Mouse (Mus musculus): ENCODE results near the gene Rassf8.

Rassf8 gene

DNA sequence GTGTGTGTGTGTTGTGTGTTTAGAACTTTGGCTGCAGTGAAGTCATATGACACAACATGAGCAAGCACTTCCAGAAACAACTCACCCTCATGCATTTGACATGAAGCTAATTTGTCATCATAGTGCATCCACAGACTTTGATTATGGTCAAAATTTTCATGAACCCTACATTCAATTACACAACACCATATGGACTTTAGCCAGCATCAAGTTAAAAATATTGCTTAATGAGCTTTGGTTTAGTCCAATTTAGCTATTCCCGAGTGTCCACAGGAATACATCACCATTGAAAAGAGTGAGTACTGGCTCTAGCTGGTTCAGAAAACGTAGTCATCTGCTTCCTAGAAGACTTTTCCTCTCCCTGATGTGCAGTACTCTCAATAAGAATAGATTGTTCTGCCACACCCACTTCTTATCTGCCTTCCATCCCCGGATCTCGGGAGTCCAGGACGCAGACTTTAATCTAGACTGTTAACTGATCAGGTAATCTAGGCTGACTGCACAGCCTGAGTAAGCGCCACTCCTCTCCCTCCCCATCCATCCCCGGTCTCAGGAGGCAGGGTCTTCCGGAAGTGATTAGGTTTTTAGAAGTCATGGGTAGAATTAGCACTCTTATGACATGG lies 33.7 kb downstream of the Rassf8 start:
- no peak for DNase-seq

GRCm38 (mm10) chr6:145781256-145781655 lies 34.7 kb downstream of the Rassf8 start:
- DNase-seq = peak; percentile 75

DNA sequence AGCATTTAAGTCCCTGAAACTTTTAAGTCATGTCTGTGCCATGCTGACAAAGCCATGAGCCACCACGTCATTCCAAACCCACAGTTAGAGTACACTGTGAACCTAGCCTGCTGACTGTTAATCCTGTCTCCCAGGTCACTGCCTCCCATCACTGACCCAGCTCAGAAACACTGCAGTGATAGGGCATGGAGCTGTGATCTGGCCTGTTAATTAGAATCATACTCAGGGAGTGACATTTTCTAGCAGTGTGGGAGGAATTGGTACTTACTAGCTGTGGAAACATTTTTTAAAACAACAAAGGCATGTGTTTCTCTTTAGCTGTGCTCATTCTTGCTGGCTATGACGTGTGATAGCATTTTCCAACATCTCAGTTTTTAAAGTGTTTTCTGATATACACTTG lies 35.4 kb downstream of the Rassf8 start:
- DNase-seq = no peak

DNA sequence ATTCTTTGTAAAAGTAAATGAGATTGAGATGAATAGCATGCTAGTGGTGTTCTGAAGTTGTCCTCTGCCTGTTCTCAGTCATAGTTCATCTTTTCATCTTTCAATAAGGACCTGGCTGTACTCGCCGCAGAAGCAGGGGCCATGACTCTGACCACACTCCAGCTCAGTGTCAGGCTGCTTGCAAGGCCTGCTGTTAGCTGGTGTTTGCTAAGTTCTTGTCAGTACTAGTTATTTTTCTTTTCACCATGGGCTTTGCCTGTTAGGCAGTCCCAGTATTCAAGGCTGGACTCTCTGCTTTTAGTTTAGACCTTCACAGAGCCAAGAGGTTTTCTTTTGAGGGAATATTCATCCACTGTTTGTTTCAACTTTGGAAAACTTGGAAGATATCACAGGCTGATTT lies 40.8 kb downstream of the Rassf8 start:
- no peak for DNase-seq

GRCm38 (mm10) chr6:145789738-145790137 lies 43.2 kb downstream of the Rassf8 start:
- DNase-seq = no peak

DNA sequence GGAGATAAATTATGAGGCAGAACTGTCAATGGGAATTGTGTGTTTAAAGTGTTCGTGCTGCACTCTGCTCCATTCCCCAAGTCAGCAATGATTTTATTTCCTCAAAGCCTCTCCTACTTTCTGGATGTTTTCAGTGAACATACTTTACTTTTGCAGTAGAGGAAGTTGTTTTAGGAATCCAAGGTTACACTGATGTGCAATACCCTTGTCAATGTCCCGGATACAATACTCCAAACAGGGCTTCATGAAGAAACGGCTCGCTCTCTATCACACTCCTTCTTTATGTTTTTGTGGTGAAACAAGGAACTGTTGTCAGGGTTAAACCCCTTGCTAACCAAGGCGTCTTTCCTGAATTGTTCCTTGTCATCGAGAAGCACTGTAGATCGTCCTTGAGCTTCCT lies 45.8 kb downstream of the Rassf8 start:
- DNase-seq = no peak

GRCm38 (mm10) chr6:145793109-145793593 lies 46.6 kb downstream of the Rassf8 start:
- DNase-seq = peak; percentile 77

- no peak for DNase-seq
Measured at GRCm38 (mm10) chr6:145794671-145795070, 48.1 kb downstream of the Rassf8 start.

DNA sequence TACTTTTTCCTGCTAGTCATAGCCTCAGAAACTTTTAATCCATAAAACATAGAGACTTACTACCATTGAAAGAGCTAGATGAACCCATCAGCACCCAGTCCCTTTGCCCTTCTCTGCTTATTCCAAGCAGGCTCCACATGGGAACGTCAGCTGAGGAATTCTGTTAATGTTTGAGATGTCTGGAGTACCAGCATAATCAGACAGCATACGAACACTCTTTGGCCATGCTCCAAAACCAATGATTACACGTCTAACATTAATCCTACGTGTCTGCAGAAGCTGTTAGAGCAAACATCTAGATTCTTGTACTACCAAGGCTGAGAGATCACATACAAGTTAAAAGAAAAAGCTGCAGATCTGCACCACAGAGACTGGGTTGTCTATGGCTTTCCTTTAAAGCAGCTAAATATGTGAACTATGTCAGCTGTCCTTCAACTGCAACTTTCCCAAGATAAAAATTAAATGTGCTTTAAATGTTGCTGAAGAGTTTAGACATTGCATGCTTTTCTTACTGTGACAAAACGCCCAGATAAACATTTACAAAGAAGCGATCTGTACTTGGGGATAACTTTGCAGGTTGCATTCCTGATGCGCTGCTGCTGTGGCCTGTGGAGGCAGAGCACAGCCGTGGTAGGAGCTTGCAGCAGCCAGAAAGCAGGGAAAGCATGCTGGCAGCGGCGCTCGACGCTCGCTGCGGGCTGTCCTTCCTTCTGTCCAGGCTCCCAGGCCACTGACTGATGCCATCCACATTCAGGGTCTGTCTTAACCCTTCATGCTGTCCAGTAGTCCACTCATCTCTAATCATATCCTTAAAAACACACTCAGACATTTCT lies 49.9 kb downstream of the Rassf8 start:
- DNase-seq = no peak

DNA sequence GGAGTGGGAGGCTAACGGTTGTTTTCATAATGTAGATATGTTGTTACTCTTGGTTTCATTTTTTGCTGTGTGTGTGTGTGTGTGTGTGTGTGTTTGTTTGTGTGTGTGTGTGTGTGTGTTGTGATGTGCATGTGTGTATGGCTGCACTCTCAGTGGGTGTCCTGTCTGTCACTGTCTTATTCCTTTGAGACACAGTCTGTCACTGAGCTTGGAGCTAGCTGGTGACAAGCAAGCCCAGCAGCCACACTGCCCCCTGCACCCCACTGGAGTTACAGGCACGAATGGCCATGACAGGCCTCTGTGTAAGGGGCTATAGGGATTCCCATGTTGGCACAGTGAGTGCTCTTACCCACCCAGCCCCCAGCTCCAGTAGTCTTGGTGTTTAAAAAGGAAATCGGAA lies 51.1 kb downstream of the Rassf8 start:
- no peak for DNase-seq

- DNase-seq = peak; percentile 41
Measured at GRCm38 (mm10) chr6:145801796-145802488, 55.4 kb downstream of the Rassf8 start.

DNA sequence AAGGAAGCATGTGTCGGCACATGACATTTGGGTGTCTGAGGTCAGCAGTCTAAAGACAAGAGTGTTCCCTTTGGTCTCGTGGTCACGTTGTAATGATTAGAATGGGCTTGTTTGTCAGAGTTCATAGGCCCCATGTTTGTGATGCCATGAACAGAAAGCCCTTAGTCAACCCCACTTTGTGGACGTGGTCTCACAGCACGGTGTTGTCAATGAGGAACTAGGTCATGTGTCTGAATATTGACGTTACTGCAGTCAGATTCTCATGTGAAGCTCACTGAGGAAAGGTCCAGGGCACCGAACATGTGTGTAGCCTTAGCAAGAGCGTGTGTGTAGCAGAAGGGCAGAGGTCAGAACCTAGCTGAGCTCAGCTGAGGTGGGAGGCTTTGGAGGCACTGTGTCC lies 56.3 kb downstream of the Rassf8 start:
- DNase-seq = no peak

DNA sequence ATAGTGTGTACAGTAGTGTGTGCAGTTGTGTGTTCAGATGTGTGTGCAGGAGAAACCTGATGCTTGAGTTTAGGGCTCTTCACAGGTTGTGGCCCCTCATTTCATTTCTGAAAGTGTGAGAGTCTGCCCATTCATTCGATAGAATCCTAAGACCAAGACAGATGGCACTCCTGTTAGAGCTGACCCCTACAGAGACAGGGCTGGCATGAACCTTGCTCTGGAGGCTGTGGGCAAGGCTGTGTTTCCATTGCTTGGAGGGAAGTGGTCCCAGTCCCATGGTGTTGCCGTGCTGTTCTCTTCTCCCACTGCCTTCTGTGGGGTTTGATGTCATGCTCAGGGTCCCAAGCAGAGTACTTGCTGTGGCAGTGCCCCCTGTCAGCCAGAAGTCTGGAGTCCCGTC lies 57.7 kb downstream of the Rassf8 start:
- DNase-seq = peak; percentile 66

DNA sequence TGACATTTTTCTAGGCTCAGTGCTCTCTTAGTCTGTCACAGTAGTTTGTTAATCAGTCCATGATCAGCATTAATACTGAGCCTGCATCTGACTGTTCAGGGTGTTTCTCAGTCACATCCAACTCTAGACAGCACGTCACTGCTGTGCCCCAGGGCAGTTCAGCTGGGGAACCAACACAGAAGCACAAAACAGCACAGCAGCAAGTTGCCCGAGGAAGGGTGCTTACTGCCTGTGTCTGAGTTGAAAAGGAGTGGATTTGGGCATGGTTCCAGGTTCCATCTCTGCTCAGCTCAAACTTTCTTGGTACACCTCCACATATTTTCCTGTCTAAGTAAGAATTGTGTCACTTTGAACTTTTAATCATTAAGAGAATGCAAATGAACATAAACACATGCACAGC lies 60.2 kb downstream of the Rassf8 start:
- no peak for DNase-seq

DNA sequence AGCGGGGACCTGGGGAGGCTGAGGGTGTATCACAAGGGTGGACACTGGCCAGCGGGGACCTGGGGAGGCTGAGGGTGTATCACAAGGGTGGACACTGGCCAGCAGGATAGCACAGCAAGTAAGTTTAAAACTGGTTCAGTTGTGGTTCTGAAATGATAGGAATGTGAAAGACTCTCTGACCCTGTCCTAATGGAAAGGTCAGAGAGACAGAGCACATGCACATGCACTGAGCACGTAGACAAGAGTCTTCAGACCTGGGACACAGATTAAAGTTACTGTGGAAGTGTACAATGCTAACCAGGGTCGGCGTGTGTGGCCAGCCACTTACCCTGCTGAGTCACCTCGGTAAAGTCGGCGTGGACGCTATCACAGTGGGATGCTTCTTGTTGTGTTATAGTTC lies 61.4 kb downstream of the Rassf8 start:
- no peak for DNase-seq

- no peak for DNase-seq
Measured at GRCm38 (mm10) chr6:145809566-145809965, 63.0 kb downstream of the Rassf8 start.

GRCm38 (mm10) chr6:145810015-145810414 lies 63.5 kb downstream of the Rassf8 start:
- DNase-seq = no peak

- no peak for DNase-seq
Measured at GRCm38 (mm10) chr6:145811174-145811573, 64.6 kb downstream of the Rassf8 start.

GRCm38 (mm10) chr6:145815200-145815599 lies 68.7 kb downstream of the Rassf8 start:
- DNase-seq = no peak

GRCm38 (mm10) chr6:145819151-145819550 lies 72.6 kb downstream of the Rassf8 start:
- DNase-seq = no peak

DNA sequence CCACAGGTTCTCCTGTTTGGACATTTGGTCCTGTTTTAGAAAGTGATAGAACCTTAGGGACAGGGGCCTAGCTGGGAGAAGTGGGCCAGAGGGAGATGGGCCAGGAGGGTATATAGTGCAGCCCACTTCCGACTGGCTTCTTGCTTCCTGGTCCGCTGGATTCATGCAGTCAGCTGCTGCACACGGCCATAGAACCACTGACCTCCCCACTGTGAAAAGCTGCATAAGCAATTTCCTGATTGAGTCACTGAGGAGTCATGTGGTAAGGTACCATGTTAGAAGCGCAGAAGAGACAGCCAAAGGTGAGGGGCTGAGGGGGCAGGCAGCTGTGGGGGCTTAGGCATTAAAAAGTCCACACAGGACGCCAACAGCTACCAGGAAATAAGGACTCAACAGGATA lies 75.7 kb downstream of the Rassf8 start:
- no peak for DNase-seq

DNA sequence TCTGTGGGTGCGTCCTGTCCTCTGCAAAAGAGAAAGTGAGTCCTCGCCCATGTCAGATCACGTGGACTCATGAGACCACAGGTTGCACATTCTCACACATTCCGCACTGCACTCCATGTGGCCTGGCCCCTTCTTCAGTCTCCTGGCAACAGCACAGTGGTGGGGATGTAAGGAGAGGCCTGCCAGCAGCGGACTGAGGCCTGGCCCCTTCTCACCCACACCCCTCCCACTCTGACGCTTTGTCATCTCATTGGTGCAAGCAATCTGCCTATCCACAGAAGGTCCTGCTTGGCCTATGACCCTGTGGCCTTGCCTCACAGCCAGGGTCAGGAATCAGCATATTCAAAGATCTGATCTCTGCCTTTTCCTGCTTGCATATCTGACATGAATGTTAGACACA lies 76.6 kb downstream of the Rassf8 start:
- DNase-seq = no peak

GRCm38 (mm10) chr6:145823588-145824234 lies 77.2 kb downstream of the Rassf8 start:
- DNase-seq = peak; percentile 50

Data from cerebellum, adult 9-10 months (tissue).